Mouse (Mus musculus) neural tube, embryonic 15.5 days (tissue): ENCODE data around the gene Eif4e1b. TPM values are rescaled to one million over a fixed set of nuclear protein-coding genes. Genes with fewer than 3 reads are reported as not detected.

Experiments
- ATAC-seq: fragments of 200-750 bp; cut with Nextera tagmentation; 2 replicates; pipeline ENCODE4 v1.8.0; 2017; ENCODE audit warnings: mild to moderate bottlenecking, moderate TSS enrichment, moderate library complexity; ENCODE audit not compliant: low FRiP score
- H3K27ac ChIP-seq: fragments of 300-500 bp; sonication (generic); replicated peaks from 2 replicates; pipeline ENCODE4 v1.5.1; 2015; ENCODE audit warnings: mild to moderate bottlenecking, inconsistent platforms
- H3K27me3 ChIP-seq: fragments of 300-500 bp; sonication (generic); replicated peaks from 2 replicates; pipeline ENCODE4 v1.6.1; 2015; ENCODE audit warnings: inconsistent platforms
- H3K36me3 ChIP-seq: fragments of 300-500 bp; sonication (generic); 2 replicates; pipeline ENCODE4 v1.6.1; 2015; ENCODE audit warnings: inconsistent platforms
- H3K4me1 ChIP-seq: fragments of 300-500 bp; sonication (generic); 2 replicates; pipeline ENCODE4 v1.6.1; 2015; ENCODE audit warnings: inconsistent platforms
- H3K4me2 ChIP-seq: fragments of 300-500 bp; sonication (generic); 2 replicates; pipeline ENCODE4 v1.6.1; 2015; ENCODE audit warnings: inconsistent platforms, mild to moderate bottlenecking, moderate library complexity
- H3K4me3 ChIP-seq: fragments of 300-500 bp; sonication (generic); replicated peaks from 2 replicates; pipeline ENCODE4 v1.5.1; 2015; ENCODE audit warnings: mild to moderate bottlenecking, inconsistent platforms
- H3K9ac ChIP-seq: fragments of 300-500 bp; sonication (generic); replicated peaks from 2 replicates; pipeline ENCODE4 v1.6.1; 2015; ENCODE audit warnings: mild to moderate bottlenecking, inconsistent platforms
- H3K9me3 ChIP-seq: fragments of 300-500 bp; sonication (generic); replicated peaks from 2 replicates; pipeline ENCODE4 v1.6.1; 2016; ENCODE audit warnings: inconsistent platforms
- WGBS: fragments of 180-500 bp; shearing (Covaris S2); methylation state at CpG from one replicate; pipeline ENCODE4 v1.1.7; 2015; ENCODE audit warnings: mixed read lengths; 5-methylcytosine and 5-hydroxymethylcytosine counted together
- polyA plus RNA-seq: library from polyadenylated mRNA; unstranded; fragments of >200 nt; fragmentation: Nextera tagmentation; extraction: Ambion mirVana; gene quantifications from 2 replicates; pipeline ENCODE4 v1.2.1, GENCODE M21; 2015

Eif4e1b gene
- polyA plus RNA-seq, 1 experiment from 2014 or later, result not detected

DNA sequence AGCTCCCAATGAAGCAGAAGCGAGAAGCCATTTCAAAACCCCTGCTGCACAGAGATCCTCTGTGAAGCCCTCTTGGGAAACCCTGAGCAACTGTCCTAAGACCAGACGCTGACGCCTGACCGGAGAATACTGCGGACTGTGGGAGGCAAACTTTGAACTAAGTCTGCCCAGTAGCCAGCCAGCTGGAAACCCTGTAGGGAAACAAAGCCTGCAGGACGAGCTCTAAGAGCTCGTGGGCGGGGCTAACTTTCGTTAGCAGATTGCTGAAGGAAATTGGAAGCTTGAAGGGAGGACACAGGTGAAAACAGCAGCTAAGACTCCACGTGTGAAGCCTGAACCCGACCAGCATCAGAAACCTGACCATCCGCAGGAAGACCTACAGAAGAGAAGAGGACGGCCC is 45.7 kb downstream of the Eif4e1b start:
- Histone ChIP-seq H3K4me2 (peak overlapping the region; percentile 28), H3K27ac (no peak overlapping the region), H3K4me3 (no peak overlapping the region), H3K9ac (no peak overlapping the region), H3K27me3 (no peaks in the 10 kb centered on the region), H3K36me3 (no peaks in the 10 kb centered on the region), H3K4me1 (peaks cover 8% of the 10 kb centered on the region), H3K9me3 (no peaks in the 10 kb centered on the region)
- WGBS, result 6% methylated on average over 13 of the region's 13 CpGs
- ATAC-seq, result no peak

- Histone ChIP-seq H3K27ac (no peak overlapping the region), H3K4me1 (peaks cover 23% of the 10 kb centered on the region), H3K4me2 (no peak overlapping the region), H3K9me3 (no peaks in the 10 kb centered on the region), H3K9ac (no peak overlapping the region), H3K4me3 (no peak overlapping the region), H3K27me3 (no peaks in the 10 kb centered on the region), H3K36me3 (no peaks in the 10 kb centered on the region)
- 75% methylated on average over 14 of the region's 14 CpGs for WGBS
- ATAC-seq, result no peak
Measured at GRCm38 (mm10) chr13:54836351-54837030, 52.7 kb downstream of the Eif4e1b start.

GRCm38 (mm10) chr13:54837061-54837460 is 53.3 kb downstream of the Eif4e1b start:
- ATAC-seq, result peak; percentile 32; the same call in 1 of the 2 replicates
- H3K4me3 ChIP-seq, result no peak overlapping the region
- no peaks in the 10 kb centered on the region for H3K9me3 ChIP-seq
- WGBS, result 54% methylated on average over 5 of the region's 5 CpGs
- no peak overlapping the region for H3K9ac ChIP-seq
- peak overlapping the region; percentile 71; the same call in 1 of the 2 replicates for H3K27ac ChIP-seq
- H3K27me3 ChIP-seq, result no peaks in the 10 kb centered on the region
- H3K36me3 ChIP-seq, result no peaks in the 10 kb centered on the region
- peaks cover 23% of the 10 kb centered on the region for H3K4me1 ChIP-seq
- no peak overlapping the region for H3K4me2 ChIP-seq

GRCm38 (mm10) chr13:54837471-54837889 is 53.7 kb downstream of the Eif4e1b start:
- peak; percentile 38; the same call in 1 of the 2 replicates for ATAC-seq
- Histone ChIP-seq H3K9me3 (no peaks in the 10 kb centered on the region), H3K27ac (peak overlapping the region; percentile 71), H3K36me3 (no peaks in the 10 kb centered on the region), H3K27me3 (no peaks in the 10 kb centered on the region), H3K4me2 (peak overlapping the region; percentile 28), H3K4me1 (peaks cover 23% of the 10 kb centered on the region), H3K4me3 (no peak overlapping the region), H3K9ac (no peak overlapping the region; the same call in 1 of the 2 replicates)
- WGBS, result 2% methylated on average over 9 of the region's 9 CpGs

Other genes starting within 250 kb of the Eif4e1b start
- gene 4833439L19Rik, start 218.6 kb upstream of the Eif4e1b start, polyA plus RNA-seq, result 218 and 220 TPM in 2 replicates
- gene Arl10, start 209.0 kb upstream of the Eif4e1b start, polyA plus RNA-seq, result 81.9 and 93.8 TPM in 2 replicates
- 64.7 and 69.8 TPM in 2 replicates for gene Nop16, start 193.9 kb upstream of the Eif4e1b start, polyA plus RNA-seq
- 267 and 285 TPM in 2 replicates for gene Higd2a, start 193.8 kb upstream of the Eif4e1b start, polyA plus RNA-seq
- 230 and 259 TPM in 2 replicates for gene Cltb, start 172.7 kb upstream of the Eif4e1b start, polyA plus RNA-seq
- 58.1 and 64.7 TPM in 2 replicates for gene Faf2, start 162.2 kb upstream of the Eif4e1b start, polyA plus RNA-seq
- gene Rnf44, start 90.1 kb upstream of the Eif4e1b start, polyA plus RNA-seq, result 73.5 and 76.3 TPM in 2 replicates
- gene Cdhr2, start 82.5 kb upstream of the Eif4e1b start, polyA plus RNA-seq, result 0.22 and 1.4 TPM in 2 replicates
- 10.3 and 21.6 TPM in 2 replicates for gene Gprin1, start 34.1 kb upstream of the Eif4e1b start, polyA plus RNA-seq
- 110 and 122 TPM in 2 replicates for gene Sncb, start 17.4 kb upstream of the Eif4e1b start, polyA plus RNA-seq
- gene Tspan17, start 5.4 kb downstream of the Eif4e1b start, polyA plus RNA-seq, result 112 and 137 TPM in 2 replicates
- gene Unc5a, start 165.4 kb downstream of the Eif4e1b start, polyA plus RNA-seq, result 12.1 and 12.7 TPM in 2 replicates
- gene Hk3, start 237.4 kb downstream of the Eif4e1b start, polyA plus RNA-seq, result 0.86 and 1.3 TPM in 2 replicates